Mouse (Mus musculus) adrenal gland, postnatal 0 days (tissue): ENCODE measurements around the gene Tmed9. TPM values are rescaled to one million over a fixed set of nuclear protein-coding genes. Genes with fewer than 3 reads are reported as not detected.

ENCODE experiments used
- polyA plus RNA-seq: library from polyadenylated mRNA; unstranded; fragments of >200 nt; fragmentation: Nextera tagmentation; extraction: Ambion mirVana; gene quantifications from 2 replicates; pipeline ENCODE4 v1.2.1, GENCODE M21; 2015

The Tmed9 gene
- 89.2 and 133 TPM in 2 replicates for polyA plus RNA-seq

GRCm38 (mm10) chr13:55573432-55573831, at the start of gene Tmed9:
TSS of gene Tmed9 (plus strand) at chr13:55573732.

GRCm38 (mm10) chr13:55529198-55529915, 44.2 kb upstream of the Tmed9 start, which contains the start of gene Dok3:
TSS of gene Dok3 (minus strand) at chr13:55529296.

GRCm38 (mm10) chr13:55536194-55537175, 37.0 kb upstream of the Tmed9 start, which contains the start of gene Ddx41:
TSS of gene Ddx41 (minus strand) at chr13:55536658.

GRCm38 (mm10) chr13:55571027-55571751, 2.3 kb upstream of the Tmed9 start, which contains the start of gene Fam193b:
TSS of gene Fam193b (minus strand) at chr13:55571120.

DNA sequence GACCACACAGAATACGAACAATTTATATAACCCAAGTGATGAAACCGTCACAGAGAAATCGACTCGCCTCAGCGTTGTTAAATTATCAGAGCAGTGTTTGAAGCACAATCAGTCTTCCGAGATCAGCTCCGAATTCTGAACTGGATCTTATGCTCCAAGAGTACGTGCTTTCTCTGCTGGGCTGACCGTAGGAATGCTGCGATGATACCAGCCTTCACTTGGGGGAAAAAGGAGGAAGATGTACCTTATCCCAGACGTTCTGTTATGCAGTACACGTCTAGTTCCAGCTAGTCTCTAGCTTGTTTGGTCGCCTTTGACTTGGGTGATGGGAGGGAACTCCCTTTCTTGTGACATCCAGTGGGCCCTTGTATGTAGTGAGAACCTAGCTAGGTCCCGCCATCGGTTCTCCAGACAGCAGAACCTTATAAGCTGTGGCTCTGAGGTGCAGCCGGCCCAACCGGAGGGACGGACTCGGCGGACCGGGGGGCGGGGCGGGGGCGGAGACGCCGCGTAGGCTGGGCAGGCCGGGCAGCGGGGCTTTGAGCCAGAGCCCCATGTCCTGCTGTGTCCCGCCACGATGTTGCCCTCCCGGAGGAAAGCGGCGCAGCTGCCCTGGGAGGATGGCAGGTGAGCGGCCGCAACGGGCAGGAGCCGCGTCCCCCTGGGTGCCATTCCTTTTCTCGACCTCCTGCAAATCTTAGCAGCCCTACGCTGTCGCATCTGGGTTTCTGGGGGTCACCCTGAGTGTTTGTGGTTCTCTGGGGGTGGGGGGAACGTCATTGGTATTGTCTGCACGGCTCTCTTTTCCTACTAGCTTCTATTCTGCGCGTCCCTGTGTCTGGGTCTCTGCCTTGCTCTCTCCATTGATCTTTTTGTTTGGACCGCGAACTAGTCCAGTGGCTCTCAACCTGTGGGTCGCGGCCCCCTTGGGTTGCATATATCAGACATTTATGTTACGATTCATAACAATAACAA, 26.3 kb downstream of the Tmed9 start, which contains the start of gene B4galt7:
Gene B4galt7 (plus strand): TSS at position 331 of the 975 bp plus-strand sequence.

DNA sequence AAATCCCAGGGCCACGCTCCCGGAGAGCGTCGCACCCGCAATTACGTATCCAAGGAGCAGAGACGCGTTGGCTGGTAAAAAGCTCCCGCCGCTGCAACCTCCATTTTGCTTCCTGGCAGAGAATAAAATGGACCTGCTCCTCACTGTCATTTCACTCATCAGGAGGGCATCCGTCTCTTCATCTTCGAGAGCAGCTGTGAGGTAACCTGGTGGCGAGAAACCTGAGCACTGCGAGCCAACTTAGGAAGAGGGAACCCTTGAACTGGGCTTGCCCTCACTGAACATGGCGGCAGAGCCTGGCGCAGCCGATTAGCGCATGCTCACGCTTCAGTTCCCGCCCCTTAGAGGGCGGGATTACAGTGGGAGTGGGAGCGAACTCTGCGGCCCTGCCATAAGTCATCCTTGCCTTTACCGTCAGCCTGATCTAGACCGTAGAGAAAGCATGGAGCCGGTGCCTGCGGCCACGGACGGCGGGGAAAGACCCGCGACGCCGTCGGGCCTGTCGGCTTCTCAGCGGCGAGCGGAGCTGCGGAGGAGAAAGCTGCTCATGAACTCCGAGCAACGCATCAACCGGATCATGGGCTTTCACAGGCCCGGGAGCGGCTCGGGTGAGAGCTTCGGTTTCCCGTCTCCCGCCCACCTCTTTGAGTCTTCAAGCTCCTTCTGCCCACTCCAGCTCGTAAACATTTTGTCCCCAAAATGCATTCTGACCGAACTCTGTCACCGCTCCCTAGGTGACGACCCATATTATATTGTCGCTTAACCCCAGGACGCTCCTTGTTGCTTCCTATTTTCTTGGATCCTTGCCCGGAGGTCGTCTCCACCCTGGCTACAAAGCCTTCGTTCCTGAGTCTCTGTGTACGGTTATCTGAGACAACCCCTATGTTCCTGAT, 49.4 kb downstream of the Tmed9 start, which contains the start of gene Caml:
Gene Caml (plus strand): TSS at position 357 of the 893 bp plus-strand sequence.

DNA sequence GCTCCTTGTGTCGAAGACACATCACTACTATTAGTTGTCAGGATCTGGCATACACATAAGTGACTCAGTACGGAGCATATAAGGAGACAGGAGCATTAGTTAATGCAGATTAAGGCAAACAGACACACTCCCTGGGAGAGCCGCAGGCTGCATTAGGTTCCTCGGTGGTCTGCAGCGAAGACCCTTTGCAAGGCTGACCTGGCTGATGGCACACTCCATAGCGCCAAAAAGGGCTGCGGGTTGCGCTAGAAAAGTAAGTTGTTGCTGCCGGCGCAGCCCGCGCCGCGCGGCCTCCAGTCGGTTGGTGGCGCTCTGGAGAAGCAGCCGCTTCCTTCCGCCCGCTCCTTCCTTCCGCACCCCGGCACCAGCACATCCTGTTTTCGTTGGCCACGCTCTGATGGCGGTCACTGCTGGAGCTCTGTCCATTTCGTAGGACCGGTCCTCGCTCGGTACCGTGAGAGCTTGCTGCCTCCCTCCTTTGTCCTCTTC, 61.2 kb downstream of the Tmed9 start, which contains the start of gene Ddx46:
Gene Ddx46 (plus strand): TSS at position 389 of the 489 bp plus-strand sequence.

Other genes with a start within 250 kb of the Tmed9 start
- gene Mxd3, start 243.9 kb upstream of the Tmed9 start, polyA plus RNA-seq, result 10.8 and 18.6 TPM in 2 replicates
- 58.9 and 82.5 TPM in 2 replicates for gene Lman2, start 210.9 kb upstream of the Tmed9 start, polyA plus RNA-seq
- 1.2 and 1.3 TPM in 2 replicates for gene Rgs14, start 204.0 kb upstream of the Tmed9 start, polyA plus RNA-seq
- gene Slc34a1, start 175.5 kb upstream of the Tmed9 start, polyA plus RNA-seq, result 1.5 and 1.8 TPM in 2 replicates
- not detected in 2 replicates for gene Pfn3, start 158.5 kb upstream of the Tmed9 start, polyA plus RNA-seq
- gene F12, start 146.9 kb upstream of the Tmed9 start, polyA plus RNA-seq, result 8.7 and 12.2 TPM in 2 replicates
- gene Grk6, start 128.7 kb upstream of the Tmed9 start, polyA plus RNA-seq, result 20.3 and 24.0 TPM in 2 replicates
- 1.0 and 1.1 TPM in 2 replicates for gene Prr7, start 109.5 kb upstream of the Tmed9 start, polyA plus RNA-seq
- 66.4 and 97.2 TPM in 2 replicates for gene Dbn1, start 85.6 kb upstream of the Tmed9 start, polyA plus RNA-seq
- gene Pdlim7, start 60.1 kb upstream of the Tmed9 start, polyA plus RNA-seq, result 72.4 and 78.9 TPM in 2 replicates
- 2.8 and 2.9 TPM in 2 replicates for gene Dok3, start 44.4 kb upstream of the Tmed9 start, polyA plus RNA-seq
- 39.5 and 45.1 TPM in 2 replicates for gene Ddx41, start 37.1 kb upstream of the Tmed9 start, polyA plus RNA-seq
- gene Fam193b, start 2.6 kb upstream of the Tmed9 start, polyA plus RNA-seq, result 17.9 and 21.7 TPM in 2 replicates
- gene B4galt7, start 26.2 kb downstream of the Tmed9 start, polyA plus RNA-seq, result 20.5 and 21.5 TPM in 2 replicates
- gene Caml, start 49.3 kb downstream of the Tmed9 start, polyA plus RNA-seq, result 62.8 and 62.9 TPM in 2 replicates
- 13.0 and 17.6 TPM in 2 replicates for gene Ddx46, start 61.3 kb downstream of the Tmed9 start, polyA plus RNA-seq
- gene B230219D22Rik, start 119.4 kb downstream of the Tmed9 start, polyA plus RNA-seq, result 29.4 and 31.3 TPM in 2 replicates
- 107 and 125 TPM in 2 replicates for gene Txndc15, start 140.9 kb downstream of the Tmed9 start, polyA plus RNA-seq
- 96.1 and 103 TPM in 2 replicates for gene Pcbd2, start 153.6 kb downstream of the Tmed9 start, polyA plus RNA-seq
- gene Catsper3, start 210.8 kb downstream of the Tmed9 start, polyA plus RNA-seq, result 0.16 and 0.17 TPM in 2 replicates